Mouse (Mus musculus): ENCODE results near the gene Cdc42se2. TPM values are rescaled to one million over a fixed set of nuclear protein-coding genes. Genes with fewer than 3 reads are reported as not detected.

Gene Cdc42se2
- polyA plus RNA-seq, 1 experiment from 2014 or later = 32.3 TPM

- DNase-seq (ENCODE audit: low spot score) = no peak
- H3K9me3 ChIP-seq (ENCODE audit: control insufficient read depth, low read length) = no peaks in the 10 kb centered on the region
- H3K4me1 ChIP-seq (replicated peaks; ENCODE audit: control insufficient read depth, insufficient read depth) = no peaks in the 10 kb centered on the region
- no peak overlapping the region for H3K27ac ChIP-seq (replicated peaks)
- TF ChIP-seq CTCF (IDR thresholded peaks at IDR 0.05; ENCODE audit: low read depth) (no peak), EP300 (optimal IDR thresholded peaks at IDR 0.05) (no peak)
- H3K9ac ChIP-seq (ENCODE audit: low read length) = no peak overlapping the region
- no peak overlapping the region for H3K4me3 ChIP-seq (ENCODE audit: low read depth, low read length)
- no peaks in the 10 kb centered on the region for H3K27me3 ChIP-seq (ENCODE audit: control insufficient read depth, insufficient read depth, low read length)
- peaks cover 12% of the 10 kb centered on the region for H3K36me3 ChIP-seq (ENCODE audit: control insufficient read depth, insufficient read depth, low read length)
- WGBS = 94% methylated on average over 2 of the region's 2 CpGs
- H3K4me2 ChIP-seq (replicated peaks; ENCODE audit: low read depth) = no peak overlapping the region
- no peak for ATAC-seq (ENCODE audit: low FRiP score, low TSS enrichment)
These were observed 108.3 kb downstream of the Cdc42se2 start for GRCm38 (mm10) chr11:54679141-54679540.

GRCm38 (mm10) chr11:54675792-54676489, 111.5 kb downstream of the Cdc42se2 start:
- no peak for DNase-seq (ENCODE audit: low spot score)
- no peak overlapping the region for H3K4me2 ChIP-seq (replicated peaks; ENCODE audit: low read depth)
- 94% methylated on average over 2 of the region's 2 CpGs for WGBS
- no peak overlapping the region for H3K4me3 ChIP-seq (ENCODE audit: low read depth, low read length)
- H3K27ac ChIP-seq (replicated peaks) = no peak overlapping the region
- H3K9ac ChIP-seq (ENCODE audit: low read length) = no peak overlapping the region
- ATAC-seq (ENCODE audit: low FRiP score, low TSS enrichment) = no peak
- TF ChIP-seq EP300 (optimal IDR thresholded peaks at IDR 0.05) = no peak
- TF ChIP-seq CTCF (IDR thresholded peaks at IDR 0.05; ENCODE audit: low read depth) = no peak
- H3K36me3 ChIP-seq (ENCODE audit: control insufficient read depth, insufficient read depth, low read length) = peaks cover 9% of the 10 kb centered on the region
- no peaks in the 10 kb centered on the region for H3K4me1 ChIP-seq (replicated peaks; ENCODE audit: control insufficient read depth, insufficient read depth)
- no peaks in the 10 kb centered on the region for H3K9me3 ChIP-seq (ENCODE audit: control insufficient read depth, low read length)
- H3K27me3 ChIP-seq (ENCODE audit: control insufficient read depth, insufficient read depth, low read length) = no peaks in the 10 kb centered on the region

- Histone ChIP-seq H3K27ac (replicated peaks) (no peak overlapping the region), H3K9ac (ENCODE audit: low read length) (no peak overlapping the region), H3K4me1 (replicated peaks; ENCODE audit: control insufficient read depth, insufficient read depth) (no peaks in the 10 kb centered on the region), H3K4me3 (ENCODE audit: low read depth, low read length) (no peak overlapping the region), H3K4me2 (replicated peaks; ENCODE audit: low read depth) (no peak overlapping the region), H3K9me3 (ENCODE audit: control insufficient read depth, low read length) (no peaks in the 10 kb centered on the region), H3K27me3 (ENCODE audit: control insufficient read depth, insufficient read depth, low read length) (no peaks in the 10 kb centered on the region), H3K36me3 (ENCODE audit: control insufficient read depth, insufficient read depth, low read length) (no peaks in the 10 kb centered on the region; the same call in 1 of the 2 replicates)
- WGBS = 58% methylated on average over 7 of the region's 8 CpGs
- DNase-seq (ENCODE audit: low spot score) (no peak), ATAC-seq (ENCODE audit: low FRiP score, low TSS enrichment) (no peak)
- TF ChIP-seq EP300 (optimal IDR thresholded peaks at IDR 0.05) (no peak), CTCF (IDR thresholded peaks at IDR 0.05; ENCODE audit: low read depth) (no peak)
These were observed 113.7 kb downstream of the Cdc42se2 start for GRCm38 (mm10) chr11:54673575-54674298.

Other genes starting within 250 kb of the Cdc42se2 start
- gene Lyrm7, start 73.2 kb upstream of the Cdc42se2 start, polyA plus RNA-seq (2015; fragmentation: Nextera tagmentation; extraction: Ambion mirVana) = 4.5 and 4.8 TPM in 2 replicates
- gene Hint1, start 78.7 kb upstream of the Cdc42se2 start, polyA plus RNA-seq (2015; fragmentation: Nextera tagmentation; extraction: Ambion mirVana) = 745 and 824 TPM in 2 replicates
- gene Gpx3, start 114.8 kb upstream of the Cdc42se2 start, polyA plus RNA-seq (2015; fragmentation: Nextera tagmentation; extraction: Ambion mirVana) = 185 and 206 TPM in 2 replicates
- 14.7 and 15.5 TPM in 2 replicates for gene Tnip1, start 175.2 kb upstream of the Cdc42se2 start, polyA plus RNA-seq (2015; fragmentation: Nextera tagmentation; extraction: Ambion mirVana)
- gene Anxa6, start 245.8 kb upstream of the Cdc42se2 start, polyA plus RNA-seq (2015; fragmentation: Nextera tagmentation; extraction: Ambion mirVana) = 140 and 141 TPM in 2 replicates

Measured in stomach, postnatal 0 days (tissue).